Mouse (Mus musculus) liver, embryonic 12.5 days (tissue): ENCODE measurements at regions not wholly inside any gene's neighbourhood (a gene's known extent, or its start where the extent isn't known, plus 50 kb on each side); places are given as distances from the start of the nearest gene placed in this dataset.
"Not testable (repeated sequence)": the region's sequence is repeated elsewhere in the genome, so short reads cannot be mapped to it uniquely, and the experiment has no call there.

Experiments
- ATAC-seq: fragments of 200-750 bp; cut with Nextera tagmentation; 2 replicates; pipeline ENCODE4 v1.8.0; 2017; ENCODE audit warnings: moderate number of reproducible peaks, mild to moderate bottlenecking, moderate library complexity
- H3K27ac ChIP-seq: fragments of 300-500 bp; sonication (generic); 2 replicates; pipeline ENCODE4 v1.5.1; 2016; ENCODE audit warnings: mild to moderate bottlenecking
- H3K27me3 ChIP-seq: fragments of 300-500 bp; sonication (generic); replicated peaks from 2 replicates; pipeline ENCODE4 v1.6.1; 2016; ENCODE audit warnings: mild to moderate bottlenecking, moderate library complexity
- H3K36me3 ChIP-seq: fragments of 300-500 bp; sonication (generic); 2 replicates; pipeline ENCODE4 v1.6.1; 2016; ENCODE audit warnings: mild to moderate bottlenecking, moderate library complexity
- H3K4me1 ChIP-seq: fragments of 300-500 bp; sonication (generic); 2 replicates; pipeline ENCODE4 v1.6.1; 2016
- H3K4me2 ChIP-seq: fragments of 300-500 bp; sonication (generic); 2 replicates; pipeline ENCODE4 v1.6.1; 2016; ENCODE audit warnings: mild to moderate bottlenecking, moderate library complexity
- H3K4me3 ChIP-seq: fragments of 300-500 bp; sonication (generic); 2 replicates; pipeline ENCODE4 v1.5.1; 2016; ENCODE audit warnings: mild to moderate bottlenecking, moderate library complexity
- H3K9ac ChIP-seq: fragments of 300-500 bp; sonication (generic); 2 replicates; pipeline ENCODE4 v1.6.1; 2016; ENCODE audit warnings: mild to moderate bottlenecking, moderate library complexity
- H3K9me3 ChIP-seq: fragments of 300-500 bp; sonication (generic); replicated peaks from 2 replicates; pipeline ENCODE4 v1.6.1; 2016; ENCODE audit warnings: mild to moderate bottlenecking, moderate library complexity
- WGBS: fragments of 180-500 bp; shearing (Covaris S2); methylation state at CpG from one replicate; pipeline ENCODE4 v1.1.7; 2016; ENCODE audit not compliant: insufficient replicate concordance; 5-methylcytosine and 5-hydroxymethylcytosine counted together

GRCm38 (mm10) chr9:11441241-11441997, 536.8 kb upstream of the Cntn5 start:
- H3K36me3 ChIP-seq, H3K9ac ChIP-seq, H3K4me3 ChIP-seq, H3K9me3 ChIP-seq, ATAC-seq, H3K27me3 ChIP-seq, H3K4me2 ChIP-seq, H3K4me1 ChIP-seq, H3K27ac ChIP-seq: not testable (repeated sequence)
- WGBS: 61% methylated on average over 10 of the region's 10 CpGs

- 45% methylated on average over 1 of the region's 1 CpGs for WGBS
- no peaks in the 10 kb centered on the region for H3K4me1 ChIP-seq
- ATAC-seq: no peak
- no peak overlapping the region for H3K9ac ChIP-seq
- H3K27me3 ChIP-seq: no peaks in the 10 kb centered on the region
- H3K36me3 ChIP-seq: no peaks in the 10 kb centered on the region
- H3K9me3 ChIP-seq: no peaks in the 10 kb centered on the region
- H3K27ac ChIP-seq: no peak overlapping the region
- no peak overlapping the region for H3K4me3 ChIP-seq
- H3K4me2 ChIP-seq: no peak overlapping the region
Observed at GRCm38 (mm10) chr9:11436443-11437167, 532.0 kb upstream of the Cntn5 start.

GRCm38 (mm10) chr9:11436014-11436413, 531.4 kb upstream of the Cntn5 start:
- 57% methylated on average over 2 of the region's 2 CpGs for WGBS
- Histone ChIP-seq H3K36me3 (no peaks in the 10 kb centered on the region), H3K4me1 (no peaks in the 10 kb centered on the region), H3K9ac (no peak overlapping the region), H3K4me2 (no peak overlapping the region), H3K9me3 (no peaks in the 10 kb centered on the region), H3K4me3 (no peak overlapping the region), H3K27ac (no peak overlapping the region), H3K27me3 (no peaks in the 10 kb centered on the region)
- ATAC-seq: no peak

GRCm38 (mm10) chr9:11435019-11435418, 530.4 kb upstream of the Cntn5 start:
- Histone ChIP-seq H3K9ac (no peak overlapping the region), H3K27ac (no peak overlapping the region), H3K36me3 (no peaks in the 10 kb centered on the region), H3K4me3 (no peak overlapping the region), H3K27me3 (no peaks in the 10 kb centered on the region), H3K9me3 (no peaks in the 10 kb centered on the region), H3K4me1 (no peaks in the 10 kb centered on the region), H3K4me2 (no peak overlapping the region)
- ATAC-seq: no peak
- WGBS: 10% methylated on average over 2 of the region's 2 CpGs

DNA sequence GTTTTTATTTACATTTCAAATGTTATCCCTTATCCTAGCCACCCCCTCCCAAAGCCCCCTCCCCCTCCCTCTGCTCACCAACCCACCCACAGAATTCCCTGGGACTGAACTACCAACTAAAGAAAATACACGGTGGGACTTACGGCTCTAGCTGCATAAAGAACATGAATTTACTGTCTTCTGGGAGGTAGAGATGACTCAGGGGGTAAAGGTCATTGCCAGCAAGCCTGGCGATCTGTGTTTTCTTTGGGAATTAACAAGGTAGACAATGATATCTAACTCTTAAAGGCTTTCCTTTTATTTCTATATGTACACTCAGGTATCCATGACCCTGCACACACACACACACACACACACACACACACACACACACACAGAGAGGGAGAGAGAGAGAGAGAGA, 521.9 kb upstream of the Cntn5 start:
- WGBS: 45% methylated on average over 3 of the region's 3 CpGs
- Histone ChIP-seq H3K4me1 (no peaks in the 10 kb centered on the region), H3K4me3 (no peak overlapping the region), H3K4me2 (no peak overlapping the region), H3K9ac (no peak overlapping the region), H3K36me3 (no peaks in the 10 kb centered on the region), H3K9me3 (no peaks in the 10 kb centered on the region), H3K27me3 (no peaks in the 10 kb centered on the region), H3K27ac (no peak overlapping the region)
- no peak for ATAC-seq

GRCm38 (mm10) chr9:11396829-11397228, 492.3 kb upstream of the Cntn5 start:
- H3K4me1 ChIP-seq: no peaks in the 10 kb centered on the region
- H3K36me3 ChIP-seq: no peaks in the 10 kb centered on the region
- no peak overlapping the region for H3K4me3 ChIP-seq
- no peaks in the 10 kb centered on the region for H3K27me3 ChIP-seq
- no peak overlapping the region for H3K4me2 ChIP-seq
- ATAC-seq: no peak
- H3K9ac ChIP-seq: no peak overlapping the region
- H3K27ac ChIP-seq: no peak overlapping the region
- H3K9me3 ChIP-seq: no peaks in the 10 kb centered on the region
- 54% methylated on average over 2 of the region's 2 CpGs for WGBS

DNA sequence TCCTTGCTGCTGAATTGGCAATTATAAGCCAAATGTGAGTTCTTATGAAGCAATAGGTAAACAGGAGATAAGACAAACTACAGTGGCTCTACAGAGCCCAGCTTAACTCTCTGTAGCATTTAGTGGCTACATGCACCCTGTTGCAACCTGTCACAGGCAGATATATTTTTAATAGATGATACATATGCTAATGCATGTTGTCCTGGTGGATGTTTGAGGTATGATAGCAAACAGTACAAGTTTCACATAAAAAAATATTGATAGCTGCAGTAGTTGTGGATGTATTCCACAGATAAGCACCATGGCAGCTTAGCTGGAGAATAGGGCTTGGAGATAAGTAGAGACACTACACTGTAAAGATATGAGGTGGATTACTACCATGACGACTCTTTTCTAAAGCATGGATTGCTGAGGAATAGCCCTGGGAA, 477.1 kb upstream of the Cntn5 start:
- H3K27me3 ChIP-seq: no peaks in the 10 kb centered on the region
- no peak overlapping the region for H3K4me2 ChIP-seq
- no peak overlapping the region for H3K9ac ChIP-seq
- no peaks in the 10 kb centered on the region for H3K36me3 ChIP-seq
- WGBS: 50% methylated on average over 1 of the region's 1 CpGs
- no peaks in the 10 kb centered on the region for H3K4me1 ChIP-seq
- ATAC-seq: 0 out of 2 replicates have a peak, but pooled peaks have one; percentile 44
- H3K27ac ChIP-seq: no peak overlapping the region
- no peaks in the 10 kb centered on the region for H3K9me3 ChIP-seq
- H3K4me3 ChIP-seq: no peak overlapping the region

GRCm38 (mm10) chr9:11380531-11380930, 476.0 kb upstream of the Cntn5 start:
- H3K36me3 ChIP-seq: no peaks in the 10 kb centered on the region
- H3K4me2 ChIP-seq: no peak overlapping the region
- 53% methylated on average over 7 of the region's 7 CpGs for WGBS
- no peaks in the 10 kb centered on the region for H3K9me3 ChIP-seq
- H3K27me3 ChIP-seq: no peaks in the 10 kb centered on the region
- no peak for ATAC-seq
- H3K9ac ChIP-seq: no peak overlapping the region
- H3K27ac ChIP-seq: no peak overlapping the region
- H3K4me1 ChIP-seq: no peaks in the 10 kb centered on the region
- no peak overlapping the region for H3K4me3 ChIP-seq

- H3K9ac ChIP-seq: no peak overlapping the region
Observed at GRCm38 (mm10) chr9:11378046-11378445, 473.5 kb upstream of the Cntn5 start.

GRCm38 (mm10) chr9:11377586-11377985, 473.0 kb upstream of the Cntn5 start:
- H3K27ac ChIP-seq: no peak overlapping the region
- WGBS: 51% methylated on average over 4 of the region's 4 CpGs
- no peak overlapping the region for H3K4me2 ChIP-seq
- ATAC-seq: no peak
- no peaks in the 10 kb centered on the region for H3K9me3 ChIP-seq
- no peak overlapping the region for H3K9ac ChIP-seq
- H3K4me3 ChIP-seq: no peak overlapping the region
- no peaks in the 10 kb centered on the region for H3K36me3 ChIP-seq
- no peaks in the 10 kb centered on the region for H3K4me1 ChIP-seq
- H3K27me3 ChIP-seq: no peaks in the 10 kb centered on the region

More at GRCm38 (mm10) chr9:11378046-11378445, 473.5 kb upstream of the Cntn5 start:
- Histone ChIP-seq H3K4me1 (no peaks in the 10 kb centered on the region), H3K27ac (no peak overlapping the region), H3K9me3 (no peaks in the 10 kb centered on the region), H3K27me3 (no peaks in the 10 kb centered on the region), H3K36me3 (no peaks in the 10 kb centered on the region), H3K4me2 (no peak overlapping the region), H3K4me3 (no peak overlapping the region)
- ATAC-seq: no peak
- WGBS: 64% methylated on average over 4 of the region's 4 CpGs

- Histone ChIP-seq H3K9me3 (no peaks in the 10 kb centered on the region), H3K27me3 (no peaks in the 10 kb centered on the region), H3K4me1 (no peaks in the 10 kb centered on the region), H3K9ac (no peak overlapping the region), H3K27ac (no peak overlapping the region), H3K36me3 (no peaks in the 10 kb centered on the region), H3K4me2 (no peak overlapping the region), H3K4me3 (no peak overlapping the region)
- ATAC-seq: no peak
- 63% methylated on average over 2 of the region's 2 CpGs for WGBS
Observed at GRCm38 (mm10) chr9:11373294-11373903, 468.8 kb upstream of the Cntn5 start.

GRCm38 (mm10) chr9:11368056-11368455, 463.5 kb upstream of the Cntn5 start:
- no peaks in the 10 kb centered on the region for H3K36me3 ChIP-seq
- H3K9me3 ChIP-seq: no peaks in the 10 kb centered on the region
- no peak overlapping the region for H3K9ac ChIP-seq
- no peak overlapping the region for H3K4me3 ChIP-seq
- H3K27me3 ChIP-seq: no peaks in the 10 kb centered on the region
- WGBS: 26% methylated on average over 1 of the region's 1 CpGs
- H3K4me1 ChIP-seq: no peaks in the 10 kb centered on the region
- no peak overlapping the region for H3K4me2 ChIP-seq
- no peak for ATAC-seq
- no peak overlapping the region for H3K27ac ChIP-seq
